Mouse (Mus musculus): ENCODE measurements around the gene Pramel4. TPM values are rescaled to one million over a fixed set of nuclear protein-coding genes. Genes with fewer than 3 reads are reported as not detected.
"Not testable (repeated sequence)": the region's sequence is repeated elsewhere in the genome, so short reads cannot be mapped to it uniquely, and the experiment has no call there.

Gene Pramel4
- polyA plus RNA-seq (2012; rRNA removed), result not detected in 2 replicates

DNA sequence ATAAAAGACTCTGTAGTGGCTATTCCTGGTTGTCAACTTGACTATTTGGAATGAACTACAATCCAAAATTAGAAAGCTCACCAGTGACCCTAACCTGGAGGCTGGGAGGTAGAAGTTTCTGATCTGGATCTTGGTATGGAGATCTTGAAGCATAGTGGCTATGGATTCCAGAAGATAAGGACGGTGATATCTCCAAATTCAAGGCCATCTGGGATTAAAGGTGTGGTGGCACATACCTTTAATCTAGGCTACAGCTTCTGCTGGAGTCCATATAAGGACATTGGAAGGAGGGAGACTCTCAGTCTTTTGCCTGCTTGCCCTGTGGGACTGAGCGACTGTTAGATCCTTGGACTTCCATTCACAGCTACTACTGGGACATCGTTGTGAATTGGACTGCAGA lies at the start of gene Pramel4:
TSS of gene Pramel4 (plus strand) at position 301 of the 400 bp plus-strand sequence.
- not testable (repeated sequence) for H3K4me1 ChIP-seq (ENCODE audit: control insufficient read depth, insufficient read depth, insufficient read length); H3K27me3 ChIP-seq (ENCODE audit: control insufficient read depth, insufficient read depth, low read length); H3K36me3 ChIP-seq (ENCODE audit: control insufficient read depth, insufficient read depth, low read length); DNase-seq (ENCODE audit: low read depth in 1 of 2, low spot score in 2 of 2); H3K27ac ChIP-seq (ENCODE audit: insufficient read depth, low read length); H3K4me3 ChIP-seq (ENCODE audit: extremely low read depth, insufficient read depth, insufficient read length)
- WGBS, result 89% methylated on average over 3 of the region's 3 CpGs

DNA sequence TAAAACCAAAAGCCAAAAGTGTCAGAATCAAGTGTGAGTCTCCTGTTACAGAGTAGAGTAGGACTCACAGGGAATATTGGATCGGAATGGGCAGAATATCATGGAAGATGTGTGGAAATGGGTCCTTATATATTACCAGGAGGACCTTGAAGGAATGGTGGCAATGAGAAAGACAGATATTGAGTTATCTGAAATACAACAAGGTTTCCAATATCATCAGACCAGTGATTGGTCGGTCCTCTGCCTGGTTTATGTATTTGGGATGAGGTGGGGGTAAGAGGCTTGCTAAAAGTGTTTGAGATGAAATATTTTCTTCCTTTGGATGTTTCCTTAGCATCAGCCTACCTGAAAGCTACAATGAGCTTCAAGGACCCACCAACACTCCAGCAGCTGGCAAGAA lies 47.2 kb downstream of the Pramel4 start, which contains the start of gene Gm13102:
TSS of gene Gm13102 (plus strand) at position 301 of the 400 bp plus-strand sequence.
- 100% methylated on average over 1 of the region's 2 CpGs for WGBS
- H3K36me3 ChIP-seq (ENCODE audit: control insufficient read depth, insufficient read depth, low read length); H3K27ac ChIP-seq (ENCODE audit: insufficient read depth, low read length); H3K4me1 ChIP-seq (ENCODE audit: control insufficient read depth, insufficient read depth, insufficient read length); H3K4me3 ChIP-seq (ENCODE audit: extremely low read depth, insufficient read depth, insufficient read length); H3K27me3 ChIP-seq (ENCODE audit: control insufficient read depth, insufficient read depth, low read length); DNase-seq (ENCODE audit: low read depth in 1 of 2, low spot score in 2 of 2): not testable (repeated sequence)

Other genes starting within 250 kb of the Pramel4 start
- gene Gm13084, start 243.0 kb upstream of the Pramel4 start, polyA plus RNA-seq (2012; rRNA removed), result not detected in 2 replicates
- not detected in 2 replicates for gene Gm13103, start 212.6 kb upstream of the Pramel4 start, polyA plus RNA-seq (2012; rRNA removed)
- not detected in 2 replicates for gene Pramef6, start 158.7 kb upstream of the Pramel4 start, polyA plus RNA-seq (2012; rRNA removed)
- not detected in 2 replicates for gene Pramef25, start 108.1 kb upstream of the Pramel4 start, polyA plus RNA-seq (2012; rRNA removed)
- gene Gm13101, start 92.2 kb upstream of the Pramel4 start, polyA plus RNA-seq (2012; rRNA removed), result not detected in 2 replicates
- not detected in 2 replicates for gene Pramef17, start 64.8 kb upstream of the Pramel4 start, polyA plus RNA-seq (2012; rRNA removed)
- gene Gm13102, start 47.3 kb downstream of the Pramel4 start, polyA plus RNA-seq (2012; rRNA removed), result not detected in 2 replicates
- gene Oog3, start 103.5 kb downstream of the Pramel4 start, polyA plus RNA-seq (2012; rRNA removed), result not detected in 2 replicates
- gene Oog2, start 131.6 kb downstream of the Pramel4 start, polyA plus RNA-seq (2012; rRNA removed), result not detected in 2 replicates
- not detected in 2 replicates for gene C87977, start 154.2 kb downstream of the Pramel4 start, polyA plus RNA-seq (2012; rRNA removed)
- not detected in 2 replicates for gene Pramel5, start 221.4 kb downstream of the Pramel4 start, polyA plus RNA-seq (2012; rRNA removed)

All from spleen, adult 2 months (tissue).